Mouse (Mus musculus): ENCODE measurements around the gene Map6.

Map6 gene

GRCm38 (mm10) chr7:99267251-99267896 lies at the start of gene Map6:
Map6 (plus strand) TSS chr7:99267447.
- DNase-seq: no peak

- no peak for DNase-seq
These were observed 43.0 kb upstream of the Map6 start for GRCm38 (mm10) chr7:99224225-99224624.

- DNase-seq: peak; percentile 94
These were observed 42.5 kb upstream of the Map6 start for GRCm38 (mm10) chr7:99224648-99225190.

GRCm38 (mm10) chr7:99225421-99225820 lies 41.8 kb upstream of the Map6 start:
- DNase-seq: peak; percentile 96

- DNase-seq: no peak
These were observed 40.6 kb upstream of the Map6 start for GRCm38 (mm10) chr7:99226662-99227061.

GRCm38 (mm10) chr7:99227267-99227666 lies 40.0 kb upstream of the Map6 start:
- DNase-seq: no peak

- DNase-seq: no peak
These were observed 38.4 kb upstream of the Map6 start for GRCm38 (mm10) chr7:99228825-99229224.

GRCm38 (mm10) chr7:99229411-99229810 lies 37.8 kb upstream of the Map6 start:
- DNase-seq: no peak

- no peak for DNase-seq
These were observed 37.0 kb upstream of the Map6 start for GRCm38 (mm10) chr7:99230061-99230747.

- no peak for DNase-seq
These were observed 34.7 kb upstream of the Map6 start for GRCm38 (mm10) chr7:99232571-99232970.

GRCm38 (mm10) chr7:99234916-99235315 lies 32.3 kb upstream of the Map6 start:
- no peak for DNase-seq

GRCm38 (mm10) chr7:99235657-99236056 lies 31.6 kb upstream of the Map6 start:
- no peak for DNase-seq

- no peak for DNase-seq
These were observed 30.2 kb upstream of the Map6 start for GRCm38 (mm10) chr7:99236888-99237660.

GRCm38 (mm10) chr7:99238417-99238816 lies 28.8 kb upstream of the Map6 start, which contains the start of gene Mogat2:
Mogat2 (minus strand) TSS chr7:99238619.
- no peak for DNase-seq

GRCm38 (mm10) chr7:99242097-99242496 lies 25.1 kb upstream of the Map6 start:
- DNase-seq: no peak

- DNase-seq: no peak
These were observed 19.0 kb upstream of the Map6 start for GRCm38 (mm10) chr7:99248157-99248742.

GRCm38 (mm10) chr7:99248906-99249581 lies 18.2 kb upstream of the Map6 start:
- DNase-seq: no peak

GRCm38 (mm10) chr7:99249582-99249911 lies 17.7 kb upstream of the Map6 start:
- no peak for DNase-seq

GRCm38 (mm10) chr7:99250386-99250785 lies 16.9 kb upstream of the Map6 start:
- DNase-seq: no peak

- DNase-seq: no peak
These were observed 12.2 kb upstream of the Map6 start for GRCm38 (mm10) chr7:99255006-99255405.

- DNase-seq: no peak
These were observed 5.3 kb upstream of the Map6 start for GRCm38 (mm10) chr7:99261900-99262299.

GRCm38 (mm10) chr7:99263509-99263908 lies 3.7 kb upstream of the Map6 start:
- no peak for DNase-seq

GRCm38 (mm10) chr7:99264597-99264996 lies 2.6 kb upstream of the Map6 start:
- DNase-seq: no peak

Data from heart, adult 11 months (tissue).